Mouse (Mus musculus): ENCODE results near the gene Dnajb1. TPM values are rescaled to one million over a fixed set of nuclear protein-coding genes. Genes with fewer than 3 reads are reported as not detected.

Gene Dnajb1
- polyA plus RNA-seq, 1 experiment from 2014 or later: 69.0 TPM

DNA sequence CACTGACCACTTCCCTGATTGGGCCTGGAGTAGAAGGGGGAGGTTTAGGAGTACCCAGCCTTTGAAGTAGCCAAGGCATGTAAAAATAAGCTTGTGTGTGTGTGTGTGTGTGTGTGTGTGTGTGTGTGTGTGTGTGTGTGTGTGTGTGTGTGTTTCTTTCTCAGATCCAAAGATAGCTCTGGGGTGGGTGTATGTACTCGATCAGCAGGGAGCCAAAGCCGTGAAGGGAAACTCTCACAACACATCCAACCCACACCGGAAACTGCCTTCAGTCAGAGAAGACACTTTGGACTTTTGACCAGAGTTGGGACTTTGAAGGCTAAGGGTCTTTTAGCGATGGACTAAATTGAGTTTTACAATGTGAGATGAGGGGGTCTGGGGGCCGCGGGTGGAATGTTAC is 41.7 kb downstream of the Dnajb1 start:
- H3K9ac ChIP-seq: no peak overlapping the region
- no peak overlapping the region for H3K4me2 ChIP-seq (replicated peaks)
- H3K9me3 ChIP-seq: no peaks in the 10 kb centered on the region
- H3K27ac ChIP-seq: no peak overlapping the region
- ATAC-seq (ENCODE audit: insufficient number of reproducible peaks, insufficient read depth, low FRiP score, low TSS enrichment): no peak
- no peaks in the 10 kb centered on the region for H3K36me3 ChIP-seq
- H3K4me1 ChIP-seq: peaks cover 16% of the 10 kb centered on the region
- H3K4me3 ChIP-seq: no peak overlapping the region
- H3K27me3 ChIP-seq: no peaks in the 10 kb centered on the region
- WGBS: 90% methylated on average over 6 of the region's 6 CpGs

DNA sequence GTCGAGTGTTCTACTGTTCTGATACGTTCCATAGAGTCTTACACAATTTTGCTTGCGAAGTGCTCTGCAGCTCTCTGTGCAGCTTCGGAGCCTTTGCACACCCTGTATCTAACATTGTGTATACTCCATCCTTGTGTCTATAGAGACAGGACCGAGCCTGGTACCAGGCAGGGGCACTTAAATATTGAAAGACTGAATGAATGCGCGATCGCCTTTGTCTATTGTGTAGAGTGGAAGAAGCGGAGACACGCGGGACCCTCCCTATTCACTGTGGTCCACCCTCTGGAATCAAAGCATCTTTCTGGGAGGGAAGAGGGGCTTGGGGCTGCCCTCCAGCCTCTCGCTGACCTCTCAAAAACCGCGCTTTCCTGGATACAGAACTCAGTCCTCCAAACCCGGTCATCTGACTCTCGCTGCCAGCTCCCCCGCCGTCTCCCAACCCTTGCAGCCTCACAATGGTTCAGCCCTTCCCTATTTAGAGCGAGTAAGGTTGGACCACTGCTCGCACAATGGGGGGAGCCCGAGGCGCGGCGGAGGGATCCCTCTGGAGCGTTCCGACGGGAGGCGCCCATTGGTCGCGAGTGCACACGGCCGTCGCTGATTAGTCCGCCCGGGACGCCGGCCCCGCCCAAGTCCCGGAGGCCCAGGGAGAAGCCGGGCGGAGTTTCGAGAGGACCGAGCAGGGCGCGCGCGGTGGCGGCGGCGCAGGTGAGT is 44.2 kb downstream of the Dnajb1 start, which contains the start of gene Gipc1:
TSS of gene Gipc1 (plus strand) at position 648 of the 714 bp plus-strand sequence.
- ATAC-seq (ENCODE audit: insufficient number of reproducible peaks, insufficient read depth, low FRiP score, low TSS enrichment): peak; percentile 96
- Histone ChIP-seq H3K9me3 (no peaks in the 10 kb centered on the region), H3K4me1 (peaks cover 11% of the 10 kb centered on the region), H3K27me3 (no peaks in the 10 kb centered on the region), H3K36me3 (peaks cover 3% of the 10 kb centered on the region; the same call in 1 of the 2 replicates), H3K27ac (peak within 1 kb of the TSS; percentile 90), H3K4me2 (replicated peaks) (peak within 1 kb of the TSS; percentile 95), H3K9ac (peak within 1 kb of the TSS; percentile 87), H3K4me3 (peak within 1 kb of the TSS; percentile 91)
- 5% methylated on average over 50 of the region's 50 CpGs for WGBS

DNA sequence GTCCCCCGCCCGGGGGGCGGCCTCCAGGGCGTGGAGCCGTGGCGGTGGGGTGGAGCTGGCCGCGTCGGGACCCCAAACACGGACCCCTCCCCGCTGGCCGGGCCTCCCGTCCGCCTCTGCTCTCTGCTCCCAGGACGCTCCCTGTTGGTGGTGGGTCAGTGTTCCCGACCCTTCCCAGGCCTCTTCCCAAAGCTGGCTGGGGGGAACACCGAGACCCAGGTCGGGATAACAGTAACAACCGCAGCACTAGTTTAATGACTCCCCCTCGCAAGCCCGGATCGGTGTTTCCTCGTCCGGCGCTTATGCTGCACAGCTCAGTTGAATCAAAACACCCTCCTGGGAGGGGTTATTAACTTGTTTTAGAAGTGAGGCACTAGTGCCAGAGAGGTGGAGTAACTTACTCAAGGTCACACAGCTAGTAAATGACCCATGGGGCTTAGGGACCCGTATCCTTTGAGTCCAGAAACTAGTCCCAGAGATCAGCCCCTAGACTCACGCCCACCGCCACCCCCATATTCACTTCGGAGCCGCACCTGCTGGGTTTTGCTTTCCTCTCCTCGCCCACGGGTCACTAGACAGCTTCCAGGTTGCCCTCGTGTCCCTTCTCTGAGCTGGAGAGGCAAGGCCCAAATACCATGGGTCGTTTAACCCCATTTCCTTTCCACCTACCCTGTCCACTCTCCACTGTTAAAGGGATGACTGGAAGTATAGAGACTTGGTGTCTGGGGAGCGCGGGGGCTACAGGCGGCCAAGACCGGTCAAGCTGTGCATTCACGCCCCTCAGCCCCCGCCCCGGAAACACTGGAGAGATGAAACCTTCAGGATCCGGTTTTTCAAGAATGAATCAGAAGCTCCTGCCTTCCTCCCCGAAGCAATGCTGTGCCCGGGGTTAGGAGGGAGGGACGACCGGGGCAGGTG is 45.0 kb downstream of the Dnajb1 start:
- Histone ChIP-seq H3K36me3 (peaks cover 7% of the 10 kb centered on the region), H3K4me2 (replicated peaks) (peak overlapping the region; percentile 95), H3K9me3 (no peaks in the 10 kb centered on the region), H3K27me3 (no peaks in the 10 kb centered on the region), H3K9ac (peak overlapping the region; percentile 87), H3K4me1 (peaks cover 11% of the 10 kb centered on the region), H3K4me3 (peak overlapping the region; percentile 91), H3K27ac (peak overlapping the region; percentile 78)
- ATAC-seq (ENCODE audit: insufficient number of reproducible peaks, insufficient read depth, low FRiP score, low TSS enrichment): no peak; the same call in 1 of the 2 replicates
- WGBS: 1% methylated on average over 46 of the region's 46 CpGs

- H3K9ac ChIP-seq: peak overlapping the region; percentile 87
- no peak for ATAC-seq (ENCODE audit: insufficient number of reproducible peaks, insufficient read depth, low FRiP score, low TSS enrichment)
- H3K36me3 ChIP-seq: peaks cover 9% of the 10 kb centered on the region
- no peaks in the 10 kb centered on the region for H3K27me3 ChIP-seq
- peak overlapping the region; percentile 91 for H3K4me3 ChIP-seq
- WGBS: 37% methylated on average over 10 of the region's 10 CpGs
- peaks cover 11% of the 10 kb centered on the region for H3K4me1 ChIP-seq
- H3K4me2 ChIP-seq (replicated peaks): peak overlapping the region; percentile 95
- no peaks in the 10 kb centered on the region for H3K9me3 ChIP-seq
- H3K27ac ChIP-seq: peak overlapping the region; percentile 78
Measured at GRCm38 (mm10) chr8:83653662-83654017, 45.6 kb downstream of the Dnajb1 start.

- no peaks in the 10 kb centered on the region for H3K9me3 ChIP-seq
- no peak overlapping the region for H3K4me3 ChIP-seq
- no peak overlapping the region for H3K4me2 ChIP-seq (replicated peaks)
- no peaks in the 10 kb centered on the region for H3K27me3 ChIP-seq
- no peak overlapping the region for H3K9ac ChIP-seq
- peaks cover 11% of the 10 kb centered on the region for H3K36me3 ChIP-seq
- peaks cover 11% of the 10 kb centered on the region for H3K4me1 ChIP-seq
- no peak for ATAC-seq (ENCODE audit: insufficient number of reproducible peaks, insufficient read depth, low FRiP score, low TSS enrichment)
- 92% methylated on average over 6 of the region's 6 CpGs for WGBS
- no peak overlapping the region for H3K27ac ChIP-seq
Measured at GRCm38 (mm10) chr8:83654725-83655124, 46.7 kb downstream of the Dnajb1 start.

GRCm38 (mm10) chr8:83656043-83656442 is 48.0 kb downstream of the Dnajb1 start:
- H3K27ac ChIP-seq: no peak overlapping the region
- peaks cover 25% of the 10 kb centered on the region for H3K4me1 ChIP-seq
- H3K9ac ChIP-seq: no peak overlapping the region
- H3K27me3 ChIP-seq: no peaks in the 10 kb centered on the region
- no peak overlapping the region for H3K4me3 ChIP-seq
- H3K9me3 ChIP-seq: no peaks in the 10 kb centered on the region
- peaks cover 11% of the 10 kb centered on the region for H3K36me3 ChIP-seq
- 91% methylated on average over 9 of the region's 9 CpGs for WGBS
- no peak overlapping the region for H3K4me2 ChIP-seq (replicated peaks)
- ATAC-seq (ENCODE audit: insufficient number of reproducible peaks, insufficient read depth, low FRiP score, low TSS enrichment): no peak

GRCm38 (mm10) chr8:83656484-83657246 is 48.7 kb downstream of the Dnajb1 start:
- no peak overlapping the region for H3K4me3 ChIP-seq
- no peak overlapping the region for H3K4me2 ChIP-seq (replicated peaks)
- peaks cover 31% of the 10 kb centered on the region for H3K4me1 ChIP-seq
- ATAC-seq (ENCODE audit: insufficient number of reproducible peaks, insufficient read depth, low FRiP score, low TSS enrichment): no peak
- H3K36me3 ChIP-seq: peaks cover 11% of the 10 kb centered on the region
- 77% methylated on average over 13 of the region's 13 CpGs for WGBS
- H3K27ac ChIP-seq: no peak overlapping the region
- no peak overlapping the region for H3K9ac ChIP-seq
- no peaks in the 10 kb centered on the region for H3K27me3 ChIP-seq
- no peaks in the 10 kb centered on the region for H3K9me3 ChIP-seq

DNA sequence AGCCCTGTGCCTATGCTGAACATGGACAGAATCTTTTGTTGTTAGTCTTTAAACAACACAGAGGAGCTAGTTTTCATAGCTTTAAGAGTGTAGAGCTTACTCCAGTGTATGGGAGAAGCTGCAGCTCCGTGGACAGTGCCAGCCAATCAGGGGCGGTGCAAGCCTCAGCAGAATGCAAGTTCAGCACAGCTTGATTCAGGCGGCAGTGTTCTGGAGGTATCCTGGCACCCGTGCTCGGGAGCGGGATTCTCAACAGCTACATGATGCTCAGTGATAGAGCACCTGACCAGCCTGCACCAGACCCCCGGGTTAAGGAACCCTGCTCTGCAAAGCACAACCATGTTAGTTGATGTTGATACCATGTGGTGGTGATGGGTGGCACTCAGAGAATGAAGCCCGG is 52.6 kb downstream of the Dnajb1 start:
- Histone ChIP-seq H3K4me1 (peaks cover 46% of the 10 kb centered on the region), H3K4me2 (replicated peaks) (peak overlapping the region; percentile 28), H3K36me3 (peaks cover 20% of the 10 kb centered on the region), H3K27me3 (no peaks in the 10 kb centered on the region), H3K9me3 (no peaks in the 10 kb centered on the region), H3K4me3 (0 out of 2 replicates have a peak overlapping the region, but pooled peaks have one; percentile 1), H3K9ac (no peak overlapping the region), H3K27ac (peak overlapping the region; percentile 37; the same call in 1 of the 2 replicates)
- WGBS: 10% methylated on average over 8 of the region's 8 CpGs
- 0 out of 2 replicates have a peak, but pooled peaks have one; percentile 7 for ATAC-seq (ENCODE audit: insufficient number of reproducible peaks, insufficient read depth, low FRiP score, low TSS enrichment)

GRCm38 (mm10) chr8:83660995-83661680 is 53.1 kb downstream of the Dnajb1 start:
- H3K9ac ChIP-seq: no peak overlapping the region
- no peaks in the 10 kb centered on the region for H3K27me3 ChIP-seq
- peaks cover 20% of the 10 kb centered on the region for H3K36me3 ChIP-seq
- H3K4me3 ChIP-seq: 0 out of 2 replicates have a peak overlapping the region, but pooled peaks have one; percentile 1
- H3K9me3 ChIP-seq: no peaks in the 10 kb centered on the region
- ATAC-seq (ENCODE audit: insufficient number of reproducible peaks, insufficient read depth, low FRiP score, low TSS enrichment): peak; percentile 29; the same call in 1 of the 2 replicates
- peak overlapping the region; percentile 28 for H3K4me2 ChIP-seq (replicated peaks)
- H3K4me1 ChIP-seq: peaks cover 52% of the 10 kb centered on the region
- peak overlapping the region; percentile 50 for H3K27ac ChIP-seq
- WGBS: 8% methylated on average over 22 of the region's 22 CpGs
